Mouse (Mus musculus) limb, embryonic 13.5 days (tissue): ENCODE results near the gene Cops3. TPM values are rescaled to one million over a fixed set of nuclear protein-coding genes. Genes with fewer than 3 reads are reported as not detected.
"Not testable (repeated sequence)": the region's sequence is repeated elsewhere in the genome, so short reads cannot be mapped to it uniquely, and the experiment has no call there.

Source experiments
- ATAC-seq: fragments of 200-750 bp; cut with Nextera tagmentation; 2 replicates; pipeline ENCODE4 v1.8.0; 2017; ENCODE audit warnings: low read depth, moderate number of reproducible peaks, moderate TSS enrichment; ENCODE audit not compliant: low FRiP score
- H3K27ac ChIP-seq: fragments of 300-500 bp; sonication (generic); 2 replicates; pipeline ENCODE4 v1.5.1; 2015; ENCODE audit warnings: inconsistent platforms, mild to moderate bottlenecking, moderate library complexity
- H3K27me3 ChIP-seq: fragments of 300-500 bp; sonication (generic); 2 replicates; pipeline ENCODE4 v1.6.1; 2015; ENCODE audit warnings: mild to moderate bottlenecking, inconsistent platforms
- H3K36me3 ChIP-seq: fragments of 300-500 bp; sonication (generic); 2 replicates; pipeline ENCODE4 v1.6.1; 2015; ENCODE audit warnings: inconsistent platforms, mild to moderate bottlenecking, moderate library complexity
- H3K4me1 ChIP-seq: fragments of 300-500 bp; sonication (generic); 2 replicates; pipeline ENCODE4 v1.6.1; 2015; ENCODE audit warnings: inconsistent platforms
- H3K4me2 ChIP-seq: fragments of 300-500 bp; sonication (generic); replicated peaks from 2 replicates; pipeline ENCODE4 v1.6.1; 2015; ENCODE audit warnings: inconsistent platforms, mild to moderate bottlenecking, moderate library complexity
- H3K4me3 ChIP-seq: fragments of 300-500 bp; sonication (generic); 2 replicates; pipeline ENCODE4 v1.5.1; 2015; ENCODE audit warnings: moderate library complexity, mild to moderate bottlenecking, inconsistent platforms
- H3K9ac ChIP-seq: fragments of 300-500 bp; sonication (generic); 2 replicates; pipeline ENCODE4 v1.6.1; 2015; ENCODE audit warnings: mild to moderate bottlenecking, inconsistent platforms
- H3K9me3 ChIP-seq: fragments of 300-500 bp; sonication (generic); 2 replicates; pipeline ENCODE4 v1.6.1; 2016; ENCODE audit warnings: inconsistent platforms
- WGBS: fragments of 180-500 bp; shearing (Covaris S2); methylation state at CpG from one replicate; pipeline ENCODE4 v1.1.7; 2015; 5-methylcytosine and 5-hydroxymethylcytosine counted together
- polyA plus RNA-seq: library from polyadenylated mRNA; unstranded; fragments of >200 nt; fragmentation: Nextera tagmentation; extraction: Ambion mirVana; gene quantifications from 2 replicates; pipeline ENCODE4 v1.2.1, GENCODE M21; 2015

The Cops3 gene
- polyA plus RNA-seq, 1 experiment from 2014 or later = 219 TPM

DNA sequence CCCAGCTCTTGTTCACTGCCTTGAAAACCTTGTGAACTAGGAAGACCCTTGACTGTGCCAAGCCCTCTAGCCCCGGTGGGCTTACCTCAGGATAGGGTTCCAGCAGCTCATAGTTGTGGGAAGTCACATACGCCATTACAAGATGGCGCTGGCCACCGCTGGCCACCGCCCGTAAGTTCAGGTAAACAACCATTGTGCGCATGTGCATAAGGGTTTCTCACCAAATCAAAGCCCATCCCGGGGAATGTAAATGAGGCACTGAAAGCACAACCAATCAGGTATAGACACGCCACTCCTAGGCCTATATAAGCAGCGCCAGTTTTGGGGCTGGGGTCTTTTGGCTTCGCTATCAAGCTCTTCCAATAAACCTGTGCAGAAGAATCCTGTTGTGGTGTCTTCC, 6.7 kb upstream of the Cops3 start:
- peaks cover 8% of the 10 kb centered on the region for H3K36me3 ChIP-seq
- no peak for ATAC-seq
- H3K4me3 ChIP-seq = no peak overlapping the region
- no peak overlapping the region for H3K9ac ChIP-seq
- no peak overlapping the region for H3K27ac ChIP-seq
- H3K4me2 ChIP-seq = no peak overlapping the region
- H3K4me1 ChIP-seq = peaks cover 26% of the 10 kb centered on the region
- WGBS = 93% methylated on average over 11 of the region's 11 CpGs
- H3K27me3 ChIP-seq = no peaks in the 10 kb centered on the region
- no peaks in the 10 kb centered on the region for H3K9me3 ChIP-seq

DNA sequence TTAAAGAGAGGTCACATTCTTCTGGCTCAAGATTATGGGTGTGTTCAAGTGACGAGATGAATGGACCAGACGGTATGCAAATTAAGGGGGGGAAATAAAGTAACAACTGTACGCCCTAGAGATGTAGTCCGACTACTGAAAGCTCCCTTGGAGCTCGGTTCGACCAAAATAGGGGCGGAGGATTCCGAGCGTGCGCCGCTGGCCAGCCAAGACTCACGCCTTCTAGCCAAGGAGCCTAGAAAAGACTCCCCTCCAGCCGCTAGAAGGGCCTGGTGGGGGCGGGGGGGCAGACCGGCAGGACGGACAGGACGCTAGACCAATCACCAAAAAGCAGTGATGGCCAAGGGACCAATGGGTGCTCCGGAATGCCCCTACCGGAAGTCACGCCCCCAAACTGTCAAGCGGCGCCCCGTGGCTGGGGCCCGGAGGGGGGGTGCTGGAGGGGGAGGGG, 605 bp downstream of the Cops3 start, which contains the start of gene Nt5m:
TSS of gene Nt5m (plus strand) at position 440 of the 451 bp plus-strand sequence.
- peak; percentile 96 for ATAC-seq
- Histone ChIP-seq H3K4me2 (peak within 1 kb of the TSS; percentile 67), H3K4me1 (peaks cover 26% of the 10 kb centered on the region), H3K9me3 (no peaks in the 10 kb centered on the region), H3K27ac (peak within 1 kb of the TSS; percentile 98), H3K27me3 (no peaks in the 10 kb centered on the region), H3K36me3 (peaks cover 27% of the 10 kb centered on the region), H3K9ac (peak within 1 kb of the TSS; percentile 96), H3K4me3 (peak within 1 kb of the TSS; percentile 95)
- WGBS = under 1% methylated on average over 24 of the region's 24 CpGs

DNA sequence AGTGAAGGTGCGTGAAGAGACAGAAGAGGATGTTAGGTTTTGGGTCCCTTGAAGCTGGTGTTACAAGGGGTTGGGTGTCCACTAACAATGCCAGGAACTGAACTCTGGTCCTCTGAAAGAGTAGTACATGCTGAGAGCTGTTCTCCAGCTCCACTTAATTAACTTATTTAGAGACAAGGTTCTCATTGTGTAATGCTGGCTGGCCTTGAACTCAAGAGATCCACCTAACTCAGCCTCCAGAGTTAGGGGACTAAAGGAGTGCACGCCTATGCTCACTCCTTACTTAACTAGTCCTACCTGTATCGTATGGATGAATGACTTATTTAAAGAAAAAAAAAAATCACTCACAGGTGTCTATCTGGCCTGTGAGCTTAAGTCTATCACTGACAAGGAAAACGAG, 1.2 kb downstream of the Cops3 start:
- H3K9ac ChIP-seq = peak overlapping the region; percentile 96
- peaks cover 22% of the 10 kb centered on the region for H3K4me1 ChIP-seq
- no peaks in the 10 kb centered on the region for H3K27me3 ChIP-seq
- H3K4me3 ChIP-seq = peak overlapping the region; percentile 95
- H3K4me2 ChIP-seq = peak overlapping the region; percentile 67
- H3K36me3 ChIP-seq = peaks cover 33% of the 10 kb centered on the region
- no peaks in the 10 kb centered on the region for H3K9me3 ChIP-seq
- ATAC-seq = no peak
- 60% methylated on average over 4 of the region's 4 CpGs for WGBS
- H3K27ac ChIP-seq = no peak overlapping the region

DNA sequence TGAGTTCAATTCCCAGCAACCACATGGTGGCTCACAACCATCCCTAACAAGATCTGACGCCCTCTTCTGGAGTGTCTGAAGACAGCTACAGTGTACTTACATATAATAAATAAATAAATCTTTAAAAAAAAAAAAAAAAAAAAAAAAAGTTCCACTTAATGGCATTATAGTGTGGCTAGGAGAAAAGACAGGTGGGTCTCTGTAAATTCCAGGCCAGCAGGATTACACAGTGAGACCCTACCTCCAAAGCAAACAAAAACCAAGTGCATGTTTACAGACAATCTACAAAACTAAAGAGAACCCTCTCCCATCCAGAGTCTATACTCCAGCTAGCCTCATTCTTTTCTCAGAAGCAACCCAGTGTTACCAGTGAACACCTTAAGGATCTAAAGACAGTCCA, 1.8 kb downstream of the Cops3 start:
- not testable (repeated sequence) for H3K27me3 ChIP-seq, H3K27ac ChIP-seq, H3K9me3 ChIP-seq, ATAC-seq
- peak overlapping the region; percentile 67 for H3K4me2 ChIP-seq
- H3K4me1 ChIP-seq = peaks cover 21% of the 10 kb centered on the region
- H3K9ac ChIP-seq = peak overlapping the region; percentile 96; the same call in 1 of the 2 replicates
- H3K4me3 ChIP-seq = peak overlapping the region; percentile 95; the same call in 1 of the 2 replicates
- peaks cover 37% of the 10 kb centered on the region for H3K36me3 ChIP-seq
- no CpG with 5 or more reads among the region's 1 CpGs for WGBS

DNA sequence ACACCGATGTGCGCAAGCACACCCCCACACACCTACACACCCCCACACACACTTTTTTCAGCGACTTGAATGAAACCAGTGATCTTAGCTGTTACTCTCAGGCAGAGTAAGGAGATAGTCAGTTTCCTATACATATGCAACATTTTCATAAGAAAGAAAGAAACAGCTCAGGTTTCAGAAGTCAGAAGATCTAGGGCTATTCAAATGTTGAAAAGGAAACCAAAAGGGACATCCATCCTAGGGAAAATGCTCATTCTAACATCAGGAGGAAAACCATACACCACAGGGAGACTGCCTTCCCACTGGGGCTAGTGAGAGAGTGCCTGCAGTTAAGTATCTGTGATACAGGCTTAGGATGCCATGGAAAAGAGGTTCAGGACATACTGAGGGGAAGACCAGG, 18.0 kb downstream of the Cops3 start:
- ATAC-seq = no peak
- peaks cover 97% of the 10 kb centered on the region for H3K36me3 ChIP-seq
- H3K9ac ChIP-seq = no peak overlapping the region
- no peaks in the 10 kb centered on the region for H3K4me1 ChIP-seq
- no peak overlapping the region for H3K27ac ChIP-seq
- no peak overlapping the region for H3K4me2 ChIP-seq
- no peaks in the 10 kb centered on the region for H3K9me3 ChIP-seq
- H3K4me3 ChIP-seq = no peak overlapping the region
- H3K27me3 ChIP-seq = no peaks in the 10 kb centered on the region
- 94% methylated on average over 3 of the region's 3 CpGs for WGBS

DNA sequence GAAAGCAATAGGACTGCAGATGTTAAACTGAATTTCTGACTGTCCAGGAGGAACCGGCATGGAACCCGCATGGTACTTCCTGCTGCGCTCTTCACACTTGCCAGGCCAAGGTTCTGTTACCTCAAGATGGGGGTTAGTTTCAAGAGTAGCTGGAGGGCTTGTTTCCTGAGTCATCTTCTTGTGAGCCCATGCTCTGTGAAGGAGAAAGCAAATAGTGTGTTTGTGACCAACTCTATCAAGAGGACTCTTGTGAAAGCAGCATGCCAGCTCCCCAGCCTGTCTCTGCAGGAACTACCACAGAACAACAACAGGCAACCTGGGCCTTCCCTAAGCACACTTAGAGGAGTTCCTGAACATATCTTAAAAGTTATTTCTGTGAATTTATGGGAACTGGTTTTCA, 21.7 kb downstream of the Cops3 start:
- 96% methylated on average over 3 of the region's 3 CpGs for WGBS
- ATAC-seq = no peak
- H3K36me3 ChIP-seq = peaks cover 75% of the 10 kb centered on the region

DNA sequence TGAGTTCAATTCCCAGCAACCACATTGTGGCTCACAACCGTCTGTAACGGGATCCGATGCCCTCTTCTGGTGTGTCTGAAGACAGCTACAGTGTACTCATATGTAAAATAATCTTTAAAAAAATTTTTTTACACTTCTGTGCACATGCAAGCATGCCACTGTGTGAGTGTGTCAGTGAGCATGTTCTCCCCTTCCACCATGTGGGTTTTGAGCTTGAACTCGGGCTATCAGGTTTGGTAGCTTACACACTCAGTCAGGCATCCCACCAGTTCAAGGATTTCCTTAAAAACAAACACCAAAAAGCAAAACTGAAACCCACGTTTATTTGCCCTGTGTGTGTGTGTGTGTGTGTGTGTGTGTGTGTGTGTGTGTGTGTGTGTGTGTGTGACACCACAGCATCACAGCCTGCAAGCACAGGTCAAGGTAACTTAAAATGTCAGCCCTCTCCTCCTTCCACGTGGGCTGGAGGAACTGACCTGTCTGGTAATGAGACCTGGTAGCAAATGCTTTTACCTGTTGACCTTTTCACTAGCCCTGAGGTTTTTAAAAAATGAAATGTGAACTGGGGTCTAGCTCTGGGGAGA, 24.1 kb downstream of the Cops3 start:
- H3K4me1 ChIP-seq = peaks cover 10% of the 10 kb centered on the region
- 91% methylated on average over 6 of the region's 6 CpGs for WGBS
- no peak for ATAC-seq
- no peak overlapping the region for H3K9ac ChIP-seq
- peaks cover 52% of the 10 kb centered on the region for H3K36me3 ChIP-seq
- H3K4me2 ChIP-seq = no peak overlapping the region
- H3K27me3 ChIP-seq = no peaks in the 10 kb centered on the region
- H3K9me3 ChIP-seq = no peaks in the 10 kb centered on the region
- H3K27ac ChIP-seq = no peak overlapping the region
- no peak overlapping the region for H3K4me3 ChIP-seq

More for the DNA sequence above, 21.7 kb downstream of the Cops3 start:
- H3K27me3 ChIP-seq = no peaks in the 10 kb centered on the region
- H3K27ac ChIP-seq = no peak overlapping the region
- no peak overlapping the region for H3K9ac ChIP-seq
- no peaks in the 10 kb centered on the region for H3K9me3 ChIP-seq
- H3K4me2 ChIP-seq = no peak overlapping the region
- no peak overlapping the region for H3K4me3 ChIP-seq
- H3K4me1 ChIP-seq = no peaks in the 10 kb centered on the region

DNA sequence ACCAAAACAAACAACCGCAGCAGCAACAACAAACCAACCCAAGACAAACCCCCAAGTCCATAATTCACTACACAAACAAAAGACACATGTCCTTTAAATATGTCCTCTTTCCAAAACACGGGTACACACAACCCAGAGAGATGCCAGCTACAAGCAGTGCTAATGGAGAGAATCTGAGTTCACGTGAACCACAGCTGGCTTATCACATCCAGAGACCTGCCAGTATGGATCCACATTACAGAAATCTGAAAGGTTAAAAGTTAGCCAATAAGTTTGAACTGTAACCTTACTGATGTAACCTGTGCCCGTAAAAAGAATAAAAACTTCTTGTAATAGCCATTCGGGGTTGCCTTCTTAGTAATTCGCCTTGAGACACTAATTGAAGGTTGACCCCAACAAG, 24.7 kb downstream of the Cops3 start:
- 79% methylated on average over 6 of the region's 6 CpGs for WGBS
- H3K4me3 ChIP-seq = no peak overlapping the region
- no peak for ATAC-seq
- no peak overlapping the region for H3K27ac ChIP-seq
- H3K4me1 ChIP-seq = peaks cover 12% of the 10 kb centered on the region
- no peaks in the 10 kb centered on the region for H3K9me3 ChIP-seq
- H3K27me3 ChIP-seq = no peaks in the 10 kb centered on the region
- H3K36me3 ChIP-seq = peaks cover 46% of the 10 kb centered on the region
- H3K9ac ChIP-seq = no peak overlapping the region
- H3K4me2 ChIP-seq = no peak overlapping the region

DNA sequence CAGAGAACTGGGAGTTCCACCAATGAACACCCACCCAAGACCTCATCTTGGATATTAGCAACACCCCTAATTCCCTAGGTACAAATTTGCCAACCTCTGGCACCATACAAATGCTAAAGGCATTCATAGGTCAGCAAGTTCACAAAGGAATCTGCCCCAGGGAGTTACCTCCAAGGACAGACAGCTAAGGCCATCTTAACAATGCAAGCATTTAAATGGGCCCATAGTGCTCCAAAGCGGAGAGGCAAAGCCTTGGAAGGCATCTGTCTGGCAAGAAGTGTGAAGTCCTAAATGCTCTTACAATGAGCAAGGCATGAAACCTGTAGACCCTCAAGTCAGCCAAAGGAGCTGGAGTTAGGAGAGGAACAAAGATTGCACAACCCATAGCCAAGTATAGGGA, 25.3 kb downstream of the Cops3 start:
- ATAC-seq = no peak
- Histone ChIP-seq H3K27ac (no peak overlapping the region), H3K4me1 (peaks cover 12% of the 10 kb centered on the region), H3K27me3 (no peaks in the 10 kb centered on the region), H3K9ac (no peak overlapping the region), H3K36me3 (peaks cover 39% of the 10 kb centered on the region), H3K4me2 (no peak overlapping the region), H3K9me3 (no peaks in the 10 kb centered on the region), H3K4me3 (no peak overlapping the region)
- WGBS = 89% methylated on average over 1 of the region's 1 CpGs

DNA sequence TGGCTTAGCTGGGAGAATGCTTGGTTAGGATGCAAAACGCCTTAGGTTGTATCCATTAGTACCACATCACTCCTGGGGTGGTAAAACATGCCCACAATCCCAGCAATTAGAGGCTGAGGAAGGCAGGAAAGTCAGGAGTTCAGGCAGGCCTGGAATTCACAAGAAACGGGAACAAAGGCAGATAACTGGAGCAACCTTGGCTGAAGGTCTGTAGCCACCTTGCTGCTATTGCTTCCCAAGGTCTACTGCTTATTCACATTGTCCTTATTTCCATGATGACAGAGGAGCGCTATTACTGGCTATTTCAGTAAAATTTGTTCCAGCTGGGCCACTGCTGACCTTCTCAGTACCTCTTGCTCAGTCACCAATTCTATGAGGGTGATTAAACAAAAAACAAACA, 26.4 kb downstream of the Cops3 start:
- 45% methylated on average over 3 of the region's 3 CpGs for WGBS
- H3K36me3 ChIP-seq = peaks cover 29% of the 10 kb centered on the region

DNA sequence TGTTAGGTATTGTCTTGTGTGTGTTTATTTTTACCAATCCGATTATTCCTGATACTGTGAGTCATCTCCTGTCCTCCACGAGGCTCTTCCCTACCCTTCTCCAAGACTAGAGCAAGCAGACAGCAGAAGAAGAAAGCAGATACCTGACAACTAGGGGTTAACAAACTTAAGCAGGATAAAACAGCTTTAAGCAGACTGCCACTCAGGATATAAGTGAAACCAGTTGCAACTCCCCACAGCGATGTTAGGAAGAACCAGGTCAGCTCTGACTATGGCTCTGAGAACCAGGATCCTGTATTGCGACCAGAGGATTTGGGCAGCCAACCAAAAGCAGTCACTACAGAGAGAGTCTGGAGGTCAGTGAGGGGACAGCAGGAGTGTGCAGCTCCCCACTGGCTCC, 28.4 kb downstream of the Cops3 start:
- Histone ChIP-seq H3K9ac (0 out of 2 replicates have a peak overlapping the region, but pooled peaks have one; percentile 13), H3K9me3 (no peaks in the 10 kb centered on the region), H3K27me3 (no peaks in the 10 kb centered on the region), H3K4me2 (peak overlapping the region; percentile 83), H3K27ac (peak overlapping the region; percentile 44; the same call in 1 of the 2 replicates), H3K36me3 (peaks cover 26% of the 10 kb centered on the region), H3K4me3 (0 out of 2 replicates have a peak overlapping the region, but pooled peaks have one; percentile 63), H3K4me1 (peaks cover 21% of the 10 kb centered on the region)
- WGBS = 49% methylated on average over 4 of the region's 4 CpGs
- ATAC-seq = no peak

More for the DNA sequence above, 26.4 kb downstream of the Cops3 start:
- Histone ChIP-seq H3K27ac (no peak overlapping the region), H3K4me1 (peaks cover 20% of the 10 kb centered on the region), H3K4me2 (no peak overlapping the region), H3K9ac (no peak overlapping the region), H3K27me3 (no peaks in the 10 kb centered on the region), H3K9me3 (no peaks in the 10 kb centered on the region), H3K4me3 (no peak overlapping the region)
- no peak for ATAC-seq

DNA sequence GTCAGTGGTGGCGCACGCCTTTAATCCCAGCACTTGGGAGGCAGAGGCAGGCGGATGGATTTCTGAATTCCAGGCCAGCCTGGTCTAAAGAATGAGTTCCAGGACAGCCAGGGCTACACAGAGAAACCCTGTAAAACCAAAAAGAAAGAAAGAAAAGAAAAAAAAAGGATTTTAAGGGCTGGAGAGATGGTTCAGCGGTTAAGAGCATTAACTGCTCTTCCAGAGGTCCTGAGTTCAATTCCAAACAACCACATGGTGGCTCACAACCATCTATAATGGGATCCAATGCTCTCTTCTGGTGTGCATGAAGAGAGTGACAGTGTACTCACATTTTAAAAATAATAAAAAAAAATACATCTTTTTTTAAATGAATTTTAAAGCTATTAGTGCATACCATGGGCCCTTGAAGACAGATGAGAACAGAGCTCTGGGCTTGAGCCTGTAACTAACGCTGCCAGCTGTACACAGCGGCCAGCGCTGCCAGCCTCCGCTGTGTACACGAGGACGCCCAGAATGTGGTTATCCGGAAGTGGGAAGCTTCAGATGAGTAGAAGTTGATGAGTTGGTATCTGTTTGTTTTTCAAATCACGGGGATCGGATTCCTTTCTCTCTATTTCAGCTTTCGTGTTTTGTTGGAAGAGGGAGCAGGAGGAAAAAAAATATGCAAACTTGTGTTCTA, 29.0 kb downstream of the Cops3 start:
- Histone ChIP-seq H3K27ac (peak overlapping the region; percentile 98), H3K9ac (peak overlapping the region; percentile 91), H3K4me2 (peak overlapping the region; percentile 83), H3K4me1 (peaks cover 21% of the 10 kb centered on the region), H3K9me3 (no peaks in the 10 kb centered on the region), H3K36me3 (peaks cover 26% of the 10 kb centered on the region), H3K27me3 (no peaks in the 10 kb centered on the region), H3K4me3 (peak overlapping the region; percentile 63)
- 68% methylated on average over 14 of the region's 14 CpGs for WGBS
- no peak for ATAC-seq
